Mouse (Mus musculus): ENCODE measurements at regions not wholly inside any gene's neighbourhood (a gene's known extent, or its start where the extent isn't known, plus 50 kb on each side); places are given as distances from the start of the nearest gene placed in this dataset.
A peak's percentile ranks its signal among the peaks of the same experiment; 100 is the strongest.

DNA sequence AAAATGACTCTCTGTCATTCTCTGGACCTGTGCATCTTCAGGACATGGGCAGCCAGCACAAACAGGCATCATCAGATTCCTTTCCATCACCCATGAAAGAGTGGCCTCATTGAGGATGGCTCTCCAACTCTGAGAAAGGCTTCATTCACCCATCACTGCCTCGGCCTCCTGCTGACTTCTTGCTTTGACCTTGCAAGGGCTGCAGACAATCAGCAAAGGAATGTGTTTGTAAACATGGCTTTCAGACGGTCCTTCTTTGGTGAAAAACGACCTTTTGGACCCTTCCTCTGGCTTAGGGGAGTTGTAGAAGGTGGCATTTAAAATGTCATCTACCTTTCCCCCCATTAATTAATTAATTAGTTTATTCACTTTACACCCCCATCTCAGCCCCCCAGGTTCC, 134.3 kb downstream of the Moxd1 start:
- DNase-seq (ENCODE audit: low spot score), result peak; percentile 44

DNA sequence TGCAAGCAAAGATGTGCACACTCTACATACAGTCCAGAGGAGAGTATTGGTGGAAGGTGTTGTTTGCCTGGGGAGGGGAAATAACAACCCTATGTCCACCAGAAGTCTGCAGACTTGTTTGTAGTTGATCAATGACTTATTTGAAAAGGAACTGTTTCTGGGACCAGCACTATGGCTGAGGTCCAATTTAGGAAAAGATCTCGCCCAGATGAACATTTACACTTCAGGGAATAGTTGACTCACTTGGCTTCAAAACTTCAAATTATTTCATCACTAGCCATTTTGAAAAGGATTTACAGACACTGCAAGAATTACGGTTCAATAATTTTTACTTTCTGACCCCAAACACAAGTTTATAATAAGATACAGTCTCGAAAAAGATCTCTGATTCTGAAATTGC, 138.1 kb downstream of the Moxd1 start:
- DNase-seq (ENCODE audit: low spot score), result no peak

DNA sequence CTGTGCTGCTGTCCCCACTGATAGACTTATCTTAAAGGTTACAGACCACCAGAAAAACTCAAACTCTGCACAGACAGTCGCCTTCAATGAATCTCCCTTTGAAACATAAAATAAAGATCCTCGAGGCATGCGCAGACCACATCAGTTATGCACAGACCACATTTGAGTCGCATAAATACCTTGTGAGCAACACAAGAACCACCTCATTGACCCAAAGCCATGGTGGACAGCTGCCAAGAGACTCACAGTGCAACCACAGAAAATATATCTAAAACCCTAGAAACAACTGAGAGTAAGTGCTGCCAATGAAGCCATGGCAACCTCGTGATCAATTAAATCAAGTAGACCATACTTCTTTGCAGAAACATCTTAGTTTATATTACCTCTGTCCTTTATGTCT, 142.1 kb downstream of the Moxd1 start:
- no peak for DNase-seq (ENCODE audit: low spot score)

DNA sequence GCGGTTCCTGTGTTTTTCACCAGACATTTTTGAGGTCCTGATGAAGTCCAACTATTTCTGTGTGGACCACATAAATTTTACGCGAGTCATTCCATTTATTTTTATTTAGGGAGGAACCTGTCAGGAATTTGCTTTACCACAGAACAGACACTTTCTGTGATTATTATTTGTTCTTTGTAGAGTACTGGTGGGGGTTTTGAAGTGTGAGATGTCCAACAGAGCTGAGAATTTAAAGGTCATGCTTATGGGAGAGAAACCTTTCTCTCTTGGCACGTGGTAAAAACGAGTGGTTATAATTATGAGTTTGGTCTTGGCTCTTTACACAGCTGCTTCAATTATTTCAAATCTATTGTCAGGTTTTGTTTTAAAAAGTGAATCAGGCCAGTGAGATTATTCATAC, 143.7 kb downstream of the Moxd1 start:
- DNase-seq (ENCODE audit: low spot score), result no peak

DNA sequence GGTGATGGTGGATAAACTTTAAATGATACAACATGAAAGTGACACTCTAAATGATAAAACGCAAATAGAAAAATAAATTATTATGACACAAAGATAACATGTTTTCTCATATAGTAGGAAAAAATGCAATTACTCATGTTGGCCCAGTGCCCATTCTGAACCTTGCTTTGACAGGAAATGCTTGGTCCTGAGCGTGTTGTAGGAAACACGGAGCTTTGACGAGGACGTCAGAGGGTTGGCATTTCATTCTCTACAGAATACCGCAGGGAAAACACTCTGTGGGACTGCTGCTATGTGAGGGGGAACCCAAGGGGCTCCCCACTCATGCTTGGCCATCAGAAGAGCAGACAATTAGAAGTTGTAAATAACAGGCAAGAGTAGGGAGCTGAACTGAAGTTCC, 150.6 kb downstream of the Moxd1 start:
- no peak for DNase-seq (ENCODE audit: low spot score)

DNA sequence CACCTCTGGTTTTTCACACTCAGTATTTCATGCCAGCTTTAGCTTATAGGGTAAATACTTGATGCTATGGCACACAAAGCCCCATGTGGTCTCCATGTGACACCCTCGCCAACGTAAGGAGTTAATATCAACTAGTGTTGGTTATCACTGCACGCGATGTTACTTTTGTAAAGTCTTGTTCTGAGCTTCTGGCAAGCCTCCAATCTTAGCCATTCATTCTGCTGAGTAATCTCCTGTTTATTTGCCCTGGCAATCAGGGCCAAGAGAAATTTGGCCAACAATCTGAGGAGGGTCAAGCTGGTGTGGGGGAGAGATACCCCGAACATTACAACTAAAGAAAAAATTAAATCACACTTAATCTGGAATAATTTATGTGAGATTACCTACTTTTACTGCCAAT, 156.0 kb downstream of the Moxd1 start:
- no peak for DNase-seq (ENCODE audit: low spot score)

DNA sequence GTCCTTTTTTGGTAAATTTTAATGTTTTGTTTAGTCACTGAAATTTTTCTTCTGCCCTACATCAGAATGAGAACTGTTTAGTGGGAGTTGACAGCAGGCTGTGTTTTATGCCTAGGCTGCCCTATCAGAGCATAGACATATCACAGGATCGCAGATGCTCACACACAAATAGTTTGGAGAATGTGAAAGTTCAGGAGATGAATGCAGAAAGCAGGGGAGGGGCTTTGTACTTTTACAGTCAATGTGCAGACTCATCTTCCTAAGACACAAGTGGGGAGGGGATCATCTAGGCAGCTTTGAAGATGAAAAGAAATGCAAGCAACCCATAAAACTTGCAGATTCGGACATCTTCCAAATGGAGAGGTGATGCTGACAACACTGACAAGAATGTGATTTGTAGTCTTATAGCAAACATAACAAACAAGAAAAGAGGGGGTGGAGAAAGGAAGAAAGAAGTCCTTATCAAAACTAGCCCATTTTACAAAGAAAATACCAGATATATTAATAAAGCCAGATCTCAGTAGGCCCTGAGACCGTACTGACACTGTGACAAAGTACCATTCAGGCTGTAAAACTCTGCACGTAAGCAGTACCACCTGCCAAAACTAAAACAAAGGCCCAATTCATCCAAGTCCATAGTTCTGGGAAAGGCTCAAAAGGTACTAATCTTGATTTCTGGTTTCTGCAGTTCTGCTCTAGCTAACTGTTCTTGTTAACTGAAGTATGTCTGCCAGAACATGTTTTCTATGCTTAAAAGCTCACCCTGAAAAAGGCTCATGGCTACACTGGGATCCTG, 157.4 kb downstream of the Moxd1 start:
- no peak for DNase-seq (ENCODE audit: low spot score)

DNA sequence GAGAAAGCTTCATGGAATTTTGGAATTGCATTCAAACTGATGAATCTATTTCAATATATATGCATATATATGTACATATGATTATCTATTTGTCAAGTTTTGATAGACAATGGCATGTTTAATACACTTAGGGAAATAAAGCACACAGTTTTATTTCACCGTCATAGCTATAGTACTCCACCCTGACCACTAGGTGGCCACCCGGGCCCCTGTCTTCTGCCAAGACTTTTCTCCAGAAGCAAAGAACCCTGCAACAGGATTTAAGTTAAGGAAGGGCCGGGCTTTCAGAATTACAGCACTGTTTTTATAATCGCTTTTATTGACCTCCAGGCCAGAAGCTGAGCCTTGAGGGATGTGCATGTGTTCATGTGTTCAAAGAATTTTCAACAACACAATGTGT, 158.6 kb downstream of the Moxd1 start:
- DNase-seq (ENCODE audit: low spot score), result peak; percentile 57

DNA sequence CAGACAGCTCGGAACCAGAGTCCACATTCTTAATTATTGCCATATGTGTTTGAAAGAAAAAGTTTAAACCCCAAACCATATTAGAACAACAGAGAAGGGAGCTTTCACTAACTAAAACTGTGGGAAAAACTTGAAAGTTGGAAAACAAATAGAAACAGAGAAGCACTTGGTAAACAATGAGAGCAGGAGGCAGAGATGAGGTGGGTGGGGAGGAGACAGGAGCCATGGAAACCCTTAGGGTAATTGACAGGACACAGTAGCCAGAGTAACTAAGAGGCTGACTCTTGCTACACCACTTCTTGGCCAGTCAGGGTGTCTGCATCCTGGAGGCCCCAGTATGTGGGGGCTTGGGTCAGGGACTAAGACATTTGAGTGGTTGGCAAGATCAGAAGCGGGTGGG, 160.7 kb downstream of the Moxd1 start:
- peak; percentile 10 for DNase-seq (ENCODE audit: low spot score)

DNA sequence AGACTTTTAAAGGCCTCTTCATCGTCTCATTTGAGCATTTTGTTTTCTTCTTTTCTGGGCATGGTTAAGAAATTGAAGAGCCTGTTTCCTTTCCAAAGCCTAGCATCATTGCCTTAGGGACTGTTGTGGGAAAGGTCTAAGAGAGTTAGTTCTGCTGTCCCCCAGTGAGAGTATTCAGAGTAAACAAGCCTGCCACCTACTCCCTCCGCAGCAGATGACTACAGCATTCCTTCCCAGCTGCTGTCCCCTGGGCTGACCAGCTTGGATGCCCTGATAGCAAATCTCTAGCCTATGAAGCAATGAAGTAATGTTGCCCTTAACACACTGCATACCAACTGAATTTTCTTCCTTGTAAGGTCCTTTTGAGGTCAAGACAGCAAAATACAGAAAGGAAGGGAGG, 164.9 kb downstream of the Moxd1 start:
- no peak for DNase-seq (ENCODE audit: low spot score)

DNA sequence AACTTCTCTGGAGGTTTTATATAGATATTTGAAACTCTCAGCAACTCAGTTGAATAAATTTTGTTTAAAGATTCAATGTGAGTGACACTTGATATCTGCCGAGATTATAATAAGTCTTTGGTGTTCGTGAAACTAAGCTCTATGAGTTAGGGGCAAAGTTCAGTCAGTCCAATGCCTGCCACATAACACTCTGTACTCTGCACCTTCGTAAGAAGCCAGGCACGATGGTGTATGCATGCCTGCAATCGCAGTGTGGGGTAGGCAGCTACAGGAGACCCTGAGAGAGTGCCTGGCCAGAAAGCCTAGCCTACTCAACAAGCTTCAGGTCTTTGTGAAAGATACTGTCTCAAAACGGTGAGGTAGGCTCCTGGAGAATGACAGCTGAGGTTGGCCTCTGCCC, 167.7 kb downstream of the Moxd1 start:
- DNase-seq (ENCODE audit: low spot score), result no peak

DNA sequence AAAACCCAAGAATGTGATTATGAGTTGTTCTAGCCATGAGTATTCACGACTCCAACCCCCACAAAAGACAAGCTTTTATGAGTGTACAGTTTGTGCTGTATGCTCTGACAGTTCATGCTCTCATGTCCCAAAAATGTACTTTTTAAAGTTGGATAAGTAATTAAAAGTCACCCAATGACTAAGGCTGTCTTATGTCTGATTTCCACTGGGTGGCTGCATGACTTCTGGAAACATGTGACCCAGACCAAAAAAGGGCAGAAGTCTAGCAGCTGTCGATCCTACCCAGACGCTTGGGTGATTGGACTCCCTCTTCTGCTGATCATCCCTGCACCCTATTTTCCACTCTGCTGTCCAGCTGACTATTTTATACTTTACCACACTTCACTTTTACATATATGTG, 168.7 kb downstream of the Moxd1 start:
- no peak for DNase-seq (ENCODE audit: low spot score)

DNA sequence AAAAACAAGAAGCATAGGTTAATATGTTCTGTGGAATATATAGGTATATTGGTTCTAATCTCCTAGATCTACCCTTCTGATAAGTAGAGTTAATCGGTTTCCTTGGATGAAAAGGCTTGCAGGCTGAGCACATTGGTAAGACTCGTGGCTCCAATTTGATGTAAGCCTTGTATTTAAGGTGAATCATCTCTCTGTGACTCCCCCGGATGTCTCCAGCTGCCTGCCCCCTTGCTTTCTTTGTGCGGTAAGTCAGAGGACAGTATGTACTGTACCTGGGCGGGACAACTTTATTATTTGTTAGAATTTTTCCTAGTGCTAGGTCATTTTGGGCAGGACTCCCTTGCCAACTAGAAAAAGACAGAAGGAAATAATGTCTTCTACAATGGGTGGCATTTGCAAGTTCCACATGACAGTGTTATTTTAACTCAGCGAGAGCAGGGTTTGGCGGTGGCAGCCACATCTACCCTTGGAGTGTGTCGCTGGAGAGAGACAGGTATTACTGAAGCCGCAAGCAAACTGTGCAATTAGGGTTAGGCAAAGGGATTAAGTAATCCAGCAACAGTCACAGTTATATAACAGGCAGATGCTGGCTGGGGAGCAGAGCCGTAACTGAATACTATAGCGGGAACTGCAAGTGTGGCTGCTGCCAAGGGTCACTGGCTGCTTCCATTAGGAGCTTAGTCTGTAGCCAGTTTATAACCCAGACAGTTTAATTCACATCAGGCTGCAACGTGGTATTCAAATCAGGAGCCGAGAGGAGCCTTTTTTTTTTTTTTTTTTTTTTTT, 172.9 kb downstream of the Moxd1 start:
- peak; percentile 13 for DNase-seq (ENCODE audit: low spot score)

DNA sequence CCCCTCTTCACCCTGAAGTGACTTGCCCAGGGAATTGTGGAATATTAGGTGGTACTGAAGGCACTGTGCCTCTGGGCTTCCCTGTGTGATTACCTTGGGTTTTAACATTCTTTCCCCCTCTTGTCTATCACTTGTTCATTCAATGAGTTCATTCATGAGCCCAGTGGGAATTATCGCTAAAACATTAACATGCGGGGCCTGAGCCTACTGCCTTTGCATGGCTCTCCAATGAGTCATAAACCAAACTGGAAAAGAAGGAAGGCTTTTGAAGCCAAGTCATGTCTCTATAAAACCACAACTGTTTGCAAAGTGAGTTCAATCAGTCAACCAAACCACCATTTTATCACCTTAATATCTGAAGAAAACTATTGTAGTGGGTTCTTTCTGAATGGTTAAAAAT, 173.8 kb downstream of the Moxd1 start:
- DNase-seq (ENCODE audit: low spot score), result no peak

DNA sequence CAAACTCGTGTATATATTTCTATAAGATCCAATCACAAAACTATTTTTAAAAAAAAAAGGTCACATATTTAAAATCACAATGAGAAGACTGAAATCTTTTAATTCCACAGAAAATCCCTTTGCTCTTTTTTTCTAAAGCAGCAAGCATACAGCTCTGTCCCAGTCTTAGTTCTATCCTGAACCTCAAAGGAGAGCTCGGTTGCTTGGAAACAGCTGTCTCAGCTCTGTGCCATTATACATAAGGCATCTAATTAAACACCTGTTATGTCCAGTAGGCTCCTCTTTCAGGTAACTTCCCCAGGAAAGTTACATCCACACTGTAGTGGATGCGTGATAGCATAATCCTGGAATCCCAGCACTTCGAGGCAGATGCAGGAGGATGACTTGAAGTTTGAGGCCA, 181.5 kb downstream of the Moxd1 start:
- DNase-seq (ENCODE audit: low spot score), result no peak

DNA sequence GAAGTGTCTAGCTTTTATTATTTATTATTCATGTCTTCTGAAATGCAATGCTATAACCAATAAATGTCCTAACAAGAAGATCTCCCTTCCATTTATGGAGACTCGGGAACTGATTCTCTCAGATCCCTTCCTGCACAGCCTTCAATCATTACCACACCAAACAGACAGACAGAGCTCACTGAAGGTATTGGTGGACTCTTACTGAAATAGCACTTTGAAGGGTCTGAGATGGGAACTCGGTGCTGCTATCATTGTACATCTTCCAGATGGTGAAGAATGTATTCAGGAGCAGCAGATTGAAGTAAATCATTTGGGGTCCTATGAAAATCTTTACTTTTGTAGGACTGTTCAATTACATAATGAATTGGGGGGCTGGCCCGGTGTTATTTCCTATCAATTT, 183.6 kb downstream of the Moxd1 start:
- DNase-seq (ENCODE audit: low spot score), result no peak

DNA sequence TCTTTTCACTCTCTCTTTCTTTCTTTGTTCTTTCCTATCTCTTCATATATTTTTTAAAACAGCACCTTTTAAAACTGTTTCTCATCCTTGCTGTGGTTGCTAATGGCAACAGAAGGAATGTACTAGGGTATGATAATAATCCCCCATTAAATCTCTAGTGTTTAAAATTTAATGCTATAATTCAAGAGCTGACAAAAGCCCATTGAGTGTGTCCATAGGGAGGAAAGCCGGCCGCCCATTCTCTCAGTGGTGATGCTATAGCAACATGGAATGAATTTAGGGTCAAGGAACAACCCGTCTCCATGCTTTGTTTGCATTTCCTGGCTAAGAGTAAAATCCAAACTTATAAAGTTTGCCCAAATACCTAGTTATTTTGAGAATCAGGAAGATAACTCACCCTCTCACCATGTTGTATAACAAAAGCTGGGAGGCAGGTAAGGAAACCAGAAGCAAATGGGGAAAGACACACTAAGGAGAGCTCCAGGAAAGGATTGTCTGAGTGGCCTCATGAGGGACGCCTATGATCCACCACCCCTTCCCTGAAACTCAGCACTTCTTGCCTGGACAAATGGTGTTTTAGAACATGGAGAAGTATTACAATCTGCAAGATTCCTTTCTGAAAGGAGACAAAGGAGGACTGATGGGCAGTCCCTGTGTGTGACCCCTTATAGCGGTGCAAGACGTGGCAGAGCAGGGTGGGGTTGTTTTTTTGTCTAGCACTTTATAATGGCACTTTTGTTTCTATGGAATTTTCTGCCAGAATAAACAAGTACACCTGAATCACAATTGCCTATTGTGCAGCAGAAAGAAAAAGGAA, 184.3 kb downstream of the Moxd1 start:
- peak; percentile 67 for DNase-seq (ENCODE audit: low spot score)

DNA sequence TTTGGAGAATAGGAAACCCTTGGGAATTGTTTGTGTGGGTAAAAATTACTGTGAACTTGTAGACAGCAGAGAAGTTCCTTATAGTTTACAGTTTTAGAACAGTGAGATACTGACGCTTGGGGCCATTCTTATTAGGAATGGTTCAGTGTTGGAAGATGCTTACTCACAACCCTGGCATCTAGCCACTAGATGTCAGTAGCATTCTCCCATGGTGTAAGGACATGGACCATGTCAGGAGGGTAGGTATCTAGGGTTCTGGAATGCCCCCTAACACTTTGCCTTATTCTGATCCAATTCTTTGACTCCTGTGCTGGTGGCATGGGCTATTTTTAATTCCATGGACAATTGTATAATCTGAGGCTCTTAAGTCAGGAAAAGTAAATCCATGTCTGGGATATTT, 185.3 kb upstream of the Ccn2 start:
- peak; percentile 82 for DNase-seq (ENCODE audit: low spot score)

DNA sequence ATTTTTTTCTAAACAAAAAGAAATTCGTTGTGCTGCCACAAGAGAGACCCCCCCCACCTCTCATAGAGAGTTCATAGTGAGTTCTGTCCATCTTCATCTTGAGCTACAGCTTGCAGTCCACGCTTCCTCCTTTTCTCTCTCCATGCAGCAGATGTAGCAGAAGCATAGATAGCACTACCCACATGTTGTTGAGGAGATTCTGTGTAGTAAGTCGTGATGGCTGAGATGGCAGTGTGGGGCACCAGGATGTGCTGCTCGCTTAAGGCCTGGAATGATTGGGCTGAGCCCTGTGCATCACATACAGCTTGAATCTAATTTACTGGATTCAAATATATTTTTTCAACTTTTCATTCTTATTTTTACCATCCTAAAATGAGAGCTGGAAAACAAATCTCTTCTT, 184.4 kb upstream of the Ccn2 start:
- no peak for DNase-seq (ENCODE audit: low spot score)

DNA sequence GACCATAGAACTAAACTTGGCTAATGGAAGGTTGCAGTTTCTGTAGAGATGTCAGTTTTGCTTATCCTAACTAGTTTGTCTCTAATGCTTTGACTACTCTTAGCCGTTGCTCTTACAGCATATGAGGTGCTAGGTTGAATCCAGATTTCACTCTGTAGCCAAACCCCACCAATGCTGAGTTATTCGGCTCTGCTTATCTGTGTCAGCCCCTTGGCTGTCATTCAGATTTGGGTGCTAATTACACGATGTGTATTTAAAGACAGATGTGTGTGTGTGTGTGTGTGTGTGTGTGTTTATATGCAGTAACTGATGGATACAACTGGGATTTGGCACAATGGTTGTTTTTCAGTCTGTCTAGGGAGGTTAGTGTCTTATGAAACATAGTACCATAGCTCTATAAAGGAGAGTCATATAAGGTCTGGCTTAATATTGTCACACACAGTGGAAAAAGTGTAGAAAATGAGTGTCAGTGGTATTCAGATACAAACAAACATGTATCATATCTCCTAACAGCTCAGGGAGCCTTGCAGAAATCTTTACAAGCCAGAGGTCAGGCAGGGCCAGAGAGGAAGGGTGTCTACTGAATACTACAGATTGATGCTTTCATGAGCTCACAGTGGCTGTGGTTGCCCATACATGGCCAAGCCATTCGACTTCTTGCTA, 172.6 kb upstream of the Ccn2 start:
- no peak for DNase-seq (ENCODE audit: low spot score)

DNA sequence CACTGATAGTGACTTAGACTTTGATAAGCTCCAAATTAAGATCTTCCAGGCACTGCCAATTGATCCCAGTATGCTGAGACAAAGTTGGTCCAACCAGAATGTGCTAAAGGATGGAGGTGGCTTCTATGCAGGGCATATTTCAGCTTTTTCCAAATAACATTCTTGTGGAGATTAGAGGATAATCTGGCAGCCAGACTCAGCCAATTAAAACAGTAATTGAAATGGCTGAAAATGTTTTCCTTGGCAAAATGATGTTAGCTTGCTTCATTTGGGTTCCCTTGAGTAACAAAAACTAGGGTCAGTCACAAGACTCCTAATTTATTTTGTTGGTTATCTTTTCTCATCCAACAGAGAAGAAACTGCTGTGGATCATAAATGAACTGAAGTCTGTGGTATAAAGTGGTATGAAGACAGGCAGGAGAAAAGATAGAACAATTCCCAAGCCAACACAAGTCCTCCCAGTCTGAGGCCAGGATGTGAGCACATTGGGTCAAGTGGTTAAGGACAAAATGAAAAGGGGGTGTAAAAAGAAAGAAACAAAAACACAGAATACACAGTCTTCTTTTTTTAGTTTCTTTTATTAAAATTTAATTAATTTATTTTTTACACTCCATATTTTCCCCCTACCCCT, 161.4 kb upstream of the Ccn2 start:
- no peak for DNase-seq (ENCODE audit: low spot score)

DNA sequence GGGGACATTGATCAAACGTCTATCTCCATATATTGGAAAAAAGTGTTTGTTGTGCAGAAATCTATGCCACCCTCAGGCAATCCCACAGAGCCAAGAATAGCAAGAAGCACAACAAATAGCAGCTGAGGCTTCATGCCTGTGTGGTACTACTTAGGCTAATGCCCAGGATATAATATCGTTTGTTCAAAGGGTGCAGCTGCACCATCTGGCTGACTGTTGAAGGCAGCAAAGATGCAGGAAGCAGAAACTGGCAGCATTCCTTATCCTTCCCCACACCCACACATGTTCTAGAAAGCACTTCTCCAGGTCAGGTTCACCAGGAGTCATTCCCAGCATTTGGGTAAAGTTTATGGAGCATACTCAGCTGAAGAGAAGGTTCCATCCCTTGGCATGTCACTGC, 158.1 kb upstream of the Ccn2 start:
- no peak for DNase-seq (ENCODE audit: low spot score)
